Mouse (Mus musculus): ENCODE data around the gene Dop1b. TPM values are rescaled to one million over a fixed set of nuclear protein-coding genes. Genes with fewer than 3 reads are reported as not detected.
"Not testable (repeated sequence)": the region's sequence is repeated elsewhere in the genome, so short reads cannot be mapped to it uniquely, and the experiment has no call there.

Gene Dop1b
- polyA plus RNA-seq, 1 experiment from 2014 or later: 25.2 TPM

DNA sequence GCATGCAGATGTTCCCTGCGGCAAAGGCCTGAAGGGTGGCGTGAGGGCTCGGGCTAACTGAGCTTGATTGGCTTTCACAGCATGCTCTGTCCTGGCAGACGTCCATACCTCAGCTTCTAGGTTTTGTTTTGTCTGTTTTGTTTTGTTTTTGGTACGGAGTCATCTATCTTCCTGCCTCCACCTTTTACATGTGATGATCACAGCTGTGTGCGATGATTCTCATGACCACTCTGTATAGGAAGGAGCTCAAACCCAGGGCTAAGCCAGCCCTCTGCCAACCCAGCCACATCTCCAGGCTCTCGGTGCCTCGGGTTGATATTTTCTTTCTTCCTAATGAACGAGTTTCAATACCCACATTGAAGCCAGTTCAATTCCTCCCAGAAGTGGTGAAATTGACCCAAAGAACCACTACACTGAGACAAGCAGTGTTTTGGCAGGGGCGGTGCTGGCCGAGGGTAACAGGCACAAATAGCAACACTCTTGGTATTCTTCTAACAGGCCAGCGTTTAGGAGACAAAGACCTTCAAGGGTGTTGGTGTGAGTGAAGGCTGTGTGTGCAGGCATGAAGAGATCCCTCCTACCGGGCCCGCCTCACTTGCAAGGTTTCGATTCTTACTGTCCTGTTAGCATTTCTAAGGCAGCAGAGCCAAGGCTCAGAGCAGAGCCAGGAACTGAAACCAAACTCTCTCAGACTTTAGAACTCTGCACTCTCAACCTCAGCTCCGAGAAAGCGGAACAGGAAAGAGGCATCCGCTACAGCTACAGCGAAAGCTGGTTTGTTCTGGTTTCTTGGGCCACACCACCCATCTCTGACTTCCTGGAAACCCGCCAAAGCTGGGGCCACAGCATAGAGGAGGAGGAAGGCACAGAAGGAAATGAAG, 104.4 kb downstream of the Dop1b start:
- H3K36me3 ChIP-seq: peaks cover 16% of the 10 kb centered on the region
- no peak overlapping the region for H3K27ac ChIP-seq
- H3K9ac ChIP-seq: no peak overlapping the region
- H3K9me3 ChIP-seq (replicated peaks): peaks cover 8% of the 10 kb centered on the region; the same call in 1 of the 2 replicates
- no peak overlapping the region for H3K4me2 ChIP-seq (replicated peaks)
- ATAC-seq (ENCODE audit: low FRiP score): no peak
- H3K4me1 ChIP-seq: no peaks in the 10 kb centered on the region
- H3K4me3 ChIP-seq: no peak overlapping the region
- 56% methylated on average over 20 of the region's 20 CpGs for WGBS
- H3K27me3 ChIP-seq: no peaks in the 10 kb centered on the region

DNA sequence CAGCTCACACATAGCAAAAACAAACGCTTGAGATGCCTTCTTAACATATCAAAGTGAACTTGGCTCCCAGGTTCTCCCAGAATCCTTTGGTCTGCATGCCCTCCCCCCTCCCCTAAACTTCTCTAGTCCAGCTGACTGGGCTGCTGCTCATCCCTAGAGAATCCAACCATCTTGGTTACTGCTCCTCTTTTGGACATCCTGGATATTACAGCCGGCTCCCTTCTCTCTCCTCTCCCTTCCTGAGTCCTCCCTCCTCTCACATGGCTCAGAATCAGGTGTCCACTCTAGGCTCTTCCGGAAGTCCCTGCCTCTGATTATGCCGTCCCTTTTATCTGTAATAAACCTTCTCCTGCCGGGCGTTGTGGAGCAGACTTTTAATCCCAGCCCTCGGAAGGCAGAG, 105.2 kb downstream of the Dop1b start:
- H3K9ac ChIP-seq: no peak overlapping the region
- no peaks in the 10 kb centered on the region for H3K4me1 ChIP-seq
- WGBS: 80% methylated on average over 7 of the region's 7 CpGs
- H3K36me3 ChIP-seq: peaks cover 8% of the 10 kb centered on the region
- H3K4me2 ChIP-seq (replicated peaks): no peak overlapping the region
- no peak overlapping the region for H3K4me3 ChIP-seq
- H3K9me3 ChIP-seq (replicated peaks): peaks cover 4% of the 10 kb centered on the region
- H3K27ac ChIP-seq: no peak overlapping the region
- no peak for ATAC-seq (ENCODE audit: low FRiP score)
- H3K27me3 ChIP-seq: no peaks in the 10 kb centered on the region

DNA sequence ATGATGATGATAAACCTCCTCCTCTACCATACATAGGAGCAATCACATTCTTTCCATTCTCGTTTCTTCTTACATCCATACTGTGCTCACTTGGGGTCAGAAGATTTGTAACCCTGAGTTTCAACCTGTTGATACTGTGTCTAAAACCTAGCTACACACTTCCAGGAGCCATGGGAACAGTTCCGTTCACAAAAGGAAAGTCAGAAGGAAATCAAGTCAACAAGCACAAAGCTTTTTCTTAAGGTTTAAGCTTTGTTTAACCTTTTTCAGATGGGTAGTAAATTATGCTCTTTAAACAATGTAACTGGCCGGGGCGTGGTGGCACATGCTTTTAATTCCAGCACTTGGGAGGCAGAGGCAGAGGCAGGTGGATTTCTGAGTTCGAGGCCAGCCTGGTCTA, 105.7 kb downstream of the Dop1b start:
- Histone ChIP-seq H3K27me3 (no peaks in the 10 kb centered on the region), H3K4me2 (replicated peaks) (no peak overlapping the region), H3K9ac (no peak overlapping the region), H3K4me1 (no peaks in the 10 kb centered on the region), H3K36me3 (peaks cover 3% of the 10 kb centered on the region), H3K27ac (no peak overlapping the region), H3K4me3 (no peak overlapping the region), H3K9me3 (replicated peaks) (peaks cover 7% of the 10 kb centered on the region; the same call in 1 of the 2 replicates)
- WGBS: 91% methylated on average over 5 of the region's 5 CpGs
- ATAC-seq (ENCODE audit: low FRiP score): no peak

DNA sequence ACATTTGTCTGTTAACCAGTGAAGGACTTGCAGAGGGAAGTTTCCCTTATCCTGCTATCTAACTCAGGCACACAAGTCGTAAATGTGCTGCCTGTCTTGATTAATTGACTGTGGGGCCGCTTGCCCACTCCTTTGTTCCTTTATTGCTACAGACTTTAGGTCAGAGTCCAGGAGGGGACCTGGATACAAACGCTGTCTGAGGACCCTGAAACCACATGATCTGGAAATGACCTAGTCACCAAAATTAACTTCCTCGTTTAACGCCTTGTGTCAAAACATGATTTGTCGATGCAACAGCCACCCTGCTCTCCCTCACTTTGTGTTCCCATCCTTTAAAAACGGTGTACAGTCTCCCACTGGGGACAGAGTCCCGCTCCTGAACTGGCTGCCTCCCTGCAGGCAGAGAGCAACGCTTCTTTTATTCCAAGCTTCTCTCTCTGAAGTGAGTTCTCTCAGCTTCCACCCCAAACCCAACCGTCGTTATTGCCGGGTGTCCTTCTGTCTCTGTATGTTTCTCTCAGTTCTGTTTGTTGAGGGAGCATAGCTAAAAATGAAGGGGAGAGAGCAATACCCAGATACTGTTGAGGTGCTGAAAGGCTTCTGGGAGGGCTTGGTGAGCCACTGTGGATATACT, 107.1 kb downstream of the Dop1b start:
- H3K4me2 ChIP-seq (replicated peaks): no peak overlapping the region
- H3K36me3 ChIP-seq: no peaks in the 10 kb centered on the region
- peaks cover 13% of the 10 kb centered on the region; the same call in 1 of the 2 replicates for H3K9me3 ChIP-seq (replicated peaks)
- H3K27me3 ChIP-seq: no peaks in the 10 kb centered on the region
- no peak for ATAC-seq (ENCODE audit: low FRiP score)
- H3K27ac ChIP-seq: no peak overlapping the region
- no peak overlapping the region for H3K9ac ChIP-seq
- H3K4me1 ChIP-seq: no peaks in the 10 kb centered on the region
- no peak overlapping the region for H3K4me3 ChIP-seq
- WGBS: 46% methylated on average over 12 of the region's 12 CpGs

DNA sequence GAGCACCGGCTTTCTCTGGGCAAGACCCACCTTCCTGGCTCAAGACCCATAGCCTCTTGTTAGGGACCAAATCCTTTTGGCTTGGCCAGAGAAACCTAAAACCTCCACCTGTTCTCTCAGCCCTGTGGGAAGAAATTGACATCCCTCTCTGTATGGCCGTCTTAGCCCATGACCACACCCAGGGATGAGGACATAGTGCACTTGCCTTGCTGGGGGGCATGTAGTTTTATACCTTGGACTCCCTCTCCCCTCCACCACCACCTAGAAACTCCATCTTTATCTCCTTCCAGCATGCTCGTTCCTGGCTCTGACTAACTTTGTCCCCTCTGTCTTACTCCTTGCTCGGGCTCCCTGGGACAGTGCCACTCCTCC, 107.6 kb downstream of the Dop1b start:
- Histone ChIP-seq H3K9me3 (replicated peaks) (peaks cover 13% of the 10 kb centered on the region; the same call in 1 of the 2 replicates), H3K36me3 (no peaks in the 10 kb centered on the region), H3K4me1 (no peaks in the 10 kb centered on the region), H3K27me3 (no peaks in the 10 kb centered on the region), H3K4me2 (replicated peaks) (no peak overlapping the region), H3K9ac (no peak overlapping the region), H3K4me3 (no peak overlapping the region), H3K27ac (no peak overlapping the region)
- 79% methylated on average over 4 of the region's 4 CpGs for WGBS
- ATAC-seq (ENCODE audit: low FRiP score): no peak

DNA sequence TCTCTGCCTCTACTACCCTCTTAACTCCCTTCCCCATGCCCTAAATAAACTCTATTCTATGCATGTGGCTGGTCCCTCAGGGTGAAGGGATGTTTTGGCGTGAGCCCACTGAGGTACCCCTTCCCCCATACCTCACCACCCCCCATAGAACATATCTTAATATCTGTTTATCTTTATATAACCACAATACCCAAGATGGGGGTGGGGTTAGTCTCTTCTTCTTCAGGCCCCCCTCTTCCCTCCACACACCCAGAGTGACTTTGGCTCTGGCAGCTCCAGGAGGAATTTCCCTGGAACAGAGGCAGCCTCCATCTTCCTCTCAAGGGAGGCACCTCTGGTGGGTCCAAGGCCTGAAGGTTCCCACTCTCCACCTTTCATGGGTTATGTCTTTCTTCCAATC, 108.3 kb downstream of the Dop1b start:
- no peaks in the 10 kb centered on the region for H3K36me3 ChIP-seq
- no peak overlapping the region for H3K4me3 ChIP-seq
- no peaks in the 10 kb centered on the region for H3K4me1 ChIP-seq
- H3K27me3 ChIP-seq: no peaks in the 10 kb centered on the region
- H3K9ac ChIP-seq: no peak overlapping the region
- no peak overlapping the region for H3K4me2 ChIP-seq (replicated peaks)
- ATAC-seq (ENCODE audit: low FRiP score): no peak
- 86% methylated on average over 1 of the region's 1 CpGs for WGBS
- H3K27ac ChIP-seq: no peak overlapping the region
- H3K9me3 ChIP-seq (replicated peaks): peaks cover 13% of the 10 kb centered on the region; the same call in 1 of the 2 replicates

DNA sequence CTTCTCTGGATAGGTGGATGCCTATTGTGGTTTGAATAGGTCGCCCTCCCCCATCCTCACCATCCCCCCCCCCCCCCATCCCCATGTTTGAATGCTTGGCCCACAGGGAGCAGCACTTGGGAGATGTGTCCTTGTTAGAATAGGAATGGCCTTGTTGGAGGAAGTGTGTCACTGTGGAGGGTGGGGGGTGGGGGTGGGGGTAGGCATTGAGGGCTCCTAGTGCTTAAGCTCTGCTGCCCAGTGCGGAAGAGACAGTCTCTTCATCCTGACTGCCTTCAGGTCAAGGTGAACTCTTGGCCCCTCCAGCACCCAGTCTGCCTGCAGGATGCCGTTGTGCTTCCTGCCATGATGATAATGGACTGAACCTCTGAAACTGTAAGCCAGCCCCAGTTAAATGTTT, 110.0 kb downstream of the Dop1b start:
- no peak for ATAC-seq (ENCODE audit: low FRiP score)
- 92% methylated on average over 3 of the region's 3 CpGs for WGBS
- H3K4me1 ChIP-seq: no peaks in the 10 kb centered on the region

DNA sequence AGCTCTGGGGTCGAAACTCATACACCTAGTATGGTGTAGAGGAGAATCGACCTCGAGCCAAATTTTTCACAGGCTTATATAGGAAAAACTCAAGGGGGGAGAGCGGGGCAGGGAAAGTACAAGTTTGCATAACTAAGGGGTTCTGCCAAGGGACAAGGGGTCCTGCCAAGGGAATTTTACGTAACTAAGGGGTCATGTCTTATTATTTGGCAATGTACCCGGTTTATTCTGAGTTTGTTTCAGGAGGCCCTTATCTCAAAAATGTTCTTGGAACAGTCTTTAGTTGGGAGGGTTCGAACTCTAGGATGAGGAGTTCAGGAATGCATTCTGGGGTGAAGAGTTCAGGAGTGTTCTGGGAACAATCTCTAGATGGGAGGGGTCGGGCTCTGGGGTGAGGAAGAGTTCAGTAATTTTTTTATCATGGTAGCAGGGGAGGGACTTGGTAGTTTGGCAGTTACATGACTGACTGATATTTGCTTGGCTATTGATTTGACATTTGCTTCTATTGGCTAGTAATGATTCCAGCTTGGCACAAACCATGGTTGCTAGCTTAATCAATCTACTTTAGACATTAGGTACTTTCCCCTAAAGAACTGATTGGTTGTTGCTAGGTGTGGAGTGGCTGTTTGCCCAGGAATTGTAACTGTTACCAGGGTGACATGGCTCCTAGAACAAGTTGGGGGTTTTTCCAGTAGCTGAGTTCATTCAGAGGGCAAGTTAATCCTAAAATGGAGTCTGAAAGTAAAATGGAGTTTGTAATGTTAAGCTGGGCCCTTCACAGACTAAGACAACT, 110.9 kb downstream of the Dop1b start:
- ATAC-seq (ENCODE audit: low FRiP score); H3K4me2 ChIP-seq (replicated peaks); H3K9ac ChIP-seq; H3K27ac ChIP-seq; H3K36me3 ChIP-seq; H3K27me3 ChIP-seq; H3K4me3 ChIP-seq; H3K4me1 ChIP-seq: not testable (repeated sequence)
- H3K9me3 ChIP-seq (replicated peaks): peaks cover 13% of the 10 kb centered on the region; the same call in 1 of the 2 replicates
- 84% methylated on average over 5 of the region's 8 CpGs for WGBS

More for the DNA sequence above, 110.0 kb downstream of the Dop1b start:
- Histone ChIP-seq H3K27me3 (no peaks in the 10 kb centered on the region), H3K9ac (no peak overlapping the region), H3K9me3 (replicated peaks) (peaks cover 13% of the 10 kb centered on the region; the same call in 1 of the 2 replicates), H3K4me2 (replicated peaks) (no peak overlapping the region), H3K36me3 (no peaks in the 10 kb centered on the region), H3K4me3 (no peak overlapping the region), H3K27ac (no peak overlapping the region)

DNA sequence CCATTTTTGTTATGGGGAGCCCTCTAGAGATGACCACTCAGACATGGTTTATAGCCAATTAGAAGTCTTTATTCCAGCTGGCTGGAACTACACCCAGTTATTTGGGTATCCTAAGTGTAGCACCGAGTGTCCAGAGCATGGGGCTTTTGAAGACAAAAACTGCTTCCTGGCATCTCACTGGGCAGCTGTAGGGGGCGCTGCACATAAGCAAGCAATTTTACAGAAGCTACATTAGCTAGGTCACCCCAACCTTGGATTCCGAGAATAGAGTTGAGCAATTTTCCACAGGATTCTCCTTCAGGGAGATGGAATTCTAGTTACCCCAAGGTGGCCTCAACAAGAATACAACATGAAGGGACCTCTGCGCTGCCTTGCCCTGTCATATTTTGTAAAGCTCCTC, 113.1 kb downstream of the Dop1b start:
- no peak for ATAC-seq (ENCODE audit: low FRiP score)
- H3K9ac ChIP-seq: no peak overlapping the region
- peaks cover 13% of the 10 kb centered on the region; the same call in 1 of the 2 replicates for H3K9me3 ChIP-seq (replicated peaks)
- H3K4me1 ChIP-seq: no peaks in the 10 kb centered on the region
- H3K27me3 ChIP-seq: no peaks in the 10 kb centered on the region
- no peak overlapping the region for H3K4me2 ChIP-seq (replicated peaks)
- H3K4me3 ChIP-seq: no peak overlapping the region
- H3K36me3 ChIP-seq: no peaks in the 10 kb centered on the region
- H3K27ac ChIP-seq: no peak overlapping the region
- WGBS: 88% methylated on average over 4 of the region's 4 CpGs

DNA sequence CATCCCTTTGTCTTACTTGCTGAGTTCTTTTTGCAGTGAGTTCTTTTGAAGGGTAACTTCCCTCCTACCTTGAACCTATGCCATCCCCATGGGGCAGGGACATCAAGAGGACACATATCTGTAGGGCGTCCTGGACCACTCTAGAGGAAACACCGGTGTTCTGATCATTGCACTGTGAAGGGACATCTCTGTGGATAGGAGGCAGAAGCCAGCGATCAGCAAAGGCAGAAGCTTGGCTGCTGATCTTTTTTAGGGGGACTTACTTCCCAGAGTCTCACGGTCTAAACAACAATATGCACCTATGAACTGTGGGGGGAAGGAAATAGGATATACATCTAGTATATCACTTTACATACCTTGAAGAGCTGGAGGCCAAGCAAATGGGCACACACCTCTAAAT, 113.8 kb downstream of the Dop1b start:
- WGBS: 91% methylated on average over 4 of the region's 4 CpGs
- ATAC-seq (ENCODE audit: low FRiP score): no peak

DNA sequence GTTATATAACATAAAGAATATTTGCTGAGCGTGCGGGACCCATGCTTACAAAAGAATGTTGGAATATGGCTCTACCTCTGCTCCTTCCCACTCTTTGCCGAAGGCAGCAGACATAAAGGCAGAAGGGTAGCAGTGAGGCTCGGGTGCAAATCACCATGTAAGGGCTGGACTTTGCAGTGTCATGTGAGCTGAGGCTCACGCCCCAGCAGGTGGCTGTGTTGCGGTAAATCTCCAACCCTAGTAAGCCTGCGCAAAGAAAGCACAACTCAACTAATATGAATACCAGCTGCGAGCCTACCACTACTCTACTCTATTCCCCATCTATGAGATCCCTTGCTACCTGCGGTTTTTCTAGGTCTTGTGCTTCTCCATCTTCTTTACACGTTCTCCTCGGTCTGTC, 114.3 kb downstream of the Dop1b start:
- H3K9ac ChIP-seq: no peak overlapping the region
- no peak overlapping the region for H3K4me2 ChIP-seq (replicated peaks)
- H3K36me3 ChIP-seq: no peaks in the 10 kb centered on the region
- H3K27me3 ChIP-seq: no peaks in the 10 kb centered on the region
- no peak overlapping the region for H3K27ac ChIP-seq
- 57% methylated on average over 11 of the region's 11 CpGs for WGBS
- no peak overlapping the region for H3K4me3 ChIP-seq
- peaks cover 13% of the 10 kb centered on the region; the same call in 1 of the 2 replicates for H3K9me3 ChIP-seq (replicated peaks)
- ATAC-seq (ENCODE audit: low FRiP score): no peak
- H3K4me1 ChIP-seq: no peaks in the 10 kb centered on the region

More for the DNA sequence above, 113.8 kb downstream of the Dop1b start:
- no peak overlapping the region for H3K9ac ChIP-seq
- no peak overlapping the region for H3K27ac ChIP-seq
- H3K4me2 ChIP-seq (replicated peaks): no peak overlapping the region
- no peaks in the 10 kb centered on the region for H3K27me3 ChIP-seq
- H3K9me3 ChIP-seq (replicated peaks): peaks cover 13% of the 10 kb centered on the region; the same call in 1 of the 2 replicates
- no peaks in the 10 kb centered on the region for H3K4me1 ChIP-seq
- no peak overlapping the region for H3K4me3 ChIP-seq
- H3K36me3 ChIP-seq: no peaks in the 10 kb centered on the region

DNA sequence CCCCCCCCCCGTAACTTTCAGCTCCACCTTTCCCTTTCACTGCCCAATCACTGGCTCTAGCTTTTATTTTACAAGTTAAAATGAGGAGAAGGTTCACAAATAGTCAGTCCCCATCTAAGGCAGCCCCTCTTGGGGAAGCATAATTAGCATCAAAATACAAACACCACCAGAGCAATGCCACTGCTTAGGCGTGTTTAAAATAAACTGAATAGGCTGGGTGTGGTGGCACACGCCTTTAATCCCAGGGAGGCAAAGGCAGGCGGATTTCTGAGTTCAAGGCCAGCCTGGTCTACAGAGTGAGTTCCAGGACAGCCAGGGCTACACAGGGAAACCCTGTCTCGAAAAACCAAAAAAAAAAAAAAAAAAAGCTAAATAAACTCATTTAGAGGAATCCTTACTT, 114.8 kb downstream of the Dop1b start:
- H3K9ac ChIP-seq; H3K4me2 ChIP-seq (replicated peaks); H3K27me3 ChIP-seq; H3K36me3 ChIP-seq; H3K27ac ChIP-seq; ATAC-seq (ENCODE audit: low FRiP score); H3K4me3 ChIP-seq; H3K4me1 ChIP-seq: not testable (repeated sequence)
- H3K9me3 ChIP-seq (replicated peaks): peaks cover 12% of the 10 kb centered on the region; the same call in 1 of the 2 replicates
- 37% methylated on average over 5 of the region's 5 CpGs for WGBS

Data from hindbrain, embryonic 12.5 days (tissue).